Mouse (Mus musculus) frontal cortex, postnatal 14 days (tissue): Measurements from ENCODE around the gene Zfp786.
A peak's percentile ranks its signal among the peaks of the same experiment; 100 is the strongest.
"Not testable (repeated sequence)": the region's sequence is repeated elsewhere in the genome, so short reads cannot be mapped to it uniquely, and the experiment has no call there.

Source experiments
- DNase-seq, 2 experiments: peaks; one replicate each; pipeline ENCODE4 v3.0.0; 2022; ENCODE audit warnings: low spot score in 2 of 2

The Zfp786 gene

GRCm38 (mm10) chr6:47781091-47781968 is 49.3 kb downstream of the Zfp786 start:
- no peak for DNase-seq

DNA sequence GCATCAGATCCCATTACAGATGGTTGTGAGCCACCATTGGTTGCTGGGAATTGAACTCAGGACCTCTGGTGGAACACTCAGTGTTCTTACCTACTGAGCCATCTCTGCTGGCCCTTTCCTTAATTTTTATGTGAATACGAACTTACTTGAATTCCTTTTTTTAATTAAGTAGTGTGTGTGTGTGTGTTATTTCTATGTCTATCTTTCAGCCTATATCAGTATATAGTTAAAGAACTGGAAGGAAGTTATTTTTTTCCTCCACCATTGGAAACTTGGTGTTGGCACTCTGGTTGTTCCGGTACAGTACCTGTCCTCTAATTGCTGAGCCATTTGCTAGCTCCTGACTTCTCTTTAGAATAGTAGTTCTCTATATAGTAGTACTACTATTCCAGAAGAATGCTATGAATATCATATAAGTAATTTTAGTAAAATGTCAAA is 50.1 kb downstream of the Zfp786 start:
- DNase-seq: no peak

DNA sequence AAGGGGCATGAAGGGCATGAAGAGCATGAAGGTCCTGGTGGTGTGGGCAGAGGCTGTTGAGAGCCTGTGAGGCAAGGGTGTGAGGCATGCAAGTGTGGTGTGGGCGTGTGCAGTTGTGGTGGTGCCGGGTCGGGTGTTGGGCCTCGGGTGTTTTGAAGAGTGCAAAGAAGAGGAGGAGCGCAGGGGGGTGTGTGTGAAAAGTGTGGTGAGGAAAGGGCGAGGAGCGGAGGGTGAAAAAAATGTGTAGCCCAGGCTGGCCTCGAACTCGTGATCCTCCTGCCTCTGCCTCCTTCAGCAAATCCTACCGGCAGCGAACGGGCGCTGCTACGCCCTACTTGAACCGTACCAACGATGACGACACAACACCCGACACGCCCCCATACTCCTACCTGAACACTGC is 58.9 kb downstream of the Zfp786 start:
- peak in 1 of 2 experiments; percentile 3 for DNase-seq

DNA sequence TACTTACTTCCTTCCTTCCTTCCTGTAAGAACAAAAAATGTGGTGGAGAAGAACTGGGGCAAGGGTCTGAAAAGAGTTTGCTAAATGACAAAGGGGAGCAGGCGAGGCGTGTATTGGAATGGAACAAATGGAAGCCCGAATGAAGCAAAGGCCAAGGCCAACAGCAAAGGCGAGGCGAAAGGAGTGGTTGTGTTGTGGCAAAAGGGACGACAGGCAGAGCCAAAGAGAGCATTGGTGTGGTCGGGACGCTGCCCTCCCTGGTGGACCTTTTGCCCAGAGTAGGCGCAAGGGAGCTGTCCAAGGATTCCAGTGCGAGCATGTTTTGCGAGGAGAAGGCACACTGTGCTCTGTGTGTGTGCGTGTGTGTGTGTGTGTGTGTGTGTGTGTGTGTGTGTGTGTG is 59.6 kb downstream of the Zfp786 start:
- not testable (repeated sequence) for DNase-seq

DNA sequence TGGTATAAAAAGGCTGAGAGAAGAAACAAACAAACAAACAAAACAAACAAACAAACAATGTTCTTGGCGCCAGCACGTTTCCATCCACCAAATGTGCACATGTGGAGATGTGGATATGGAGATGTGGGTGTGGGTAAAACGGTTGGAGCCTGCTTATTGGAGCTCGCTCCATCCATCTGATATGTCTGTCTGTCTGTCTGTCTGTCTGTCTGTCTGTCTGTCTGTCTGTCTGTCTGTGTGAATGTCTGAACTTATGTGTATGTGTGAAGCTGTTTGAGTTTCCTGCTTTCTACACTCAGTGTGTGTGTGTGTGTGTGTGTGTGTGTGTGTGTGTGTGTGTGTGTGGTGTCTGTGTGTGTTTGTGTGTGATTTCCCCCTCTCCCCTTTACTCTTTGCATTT is 60.8 kb downstream of the Zfp786 start:
- peak in 1 of 2 experiments; percentile 34 for DNase-seq
